Mouse (Mus musculus) E14TG2a.4 (cell line): Measurements from ENCODE around the gene G430095P16Rik.
A peak's percentile ranks its signal among the peaks of the same experiment; 100 is the strongest.

Source experiments
- H3K27me3 ChIP-seq: 2 replicates; pipeline ENCODE4 v1.6.1; 2014; ENCODE audit warnings: low read length, control low read depth; ENCODE audit not compliant: insufficient read depth
- H3K36me3 ChIP-seq: 2 replicates; pipeline ENCODE4 v1.6.1; 2014; ENCODE audit warnings: low read length, control low read depth; ENCODE audit not compliant: insufficient read depth
- H3K4me1 ChIP-seq: replicated peaks from 2 replicates; pipeline ENCODE4 v1.6.1; 2014; ENCODE audit warnings: low read depth, low read length, control low read depth
- H3K4me3 ChIP-seq: replicated peaks from 2 replicates; pipeline ENCODE4 v1.5.1; 2014; ENCODE audit warnings: mild to moderate bottlenecking, low read length
- H3K9me3 ChIP-seq: 2 replicates; pipeline ENCODE4 v1.6.1; 2014; ENCODE audit warnings: low read length, control low read depth
- CTCF ChIP-seq: conservative IDR thresholded peaks from 2 replicates; pipeline ENCODE4 v1.5.1; 2014; ENCODE audit warnings: low read length
- NANOG ChIP-seq: IDR thresholded peaks from 2 replicates; pipeline ENCODE4 v1.6.1; 2014; ENCODE audit warnings: borderline replicate concordance, low read length, mixed read lengths
- POU5F1 ChIP-seq: IDR thresholded peaks from 2 replicates; pipeline ENCODE4 v1.6.1; 2014; ENCODE audit warnings: low read length, borderline replicate concordance

Gene G430095P16Rik

GRCm38 (mm10) chr8:84706610-84707266 lies 16.1 kb upstream of the G430095P16Rik start:
- Histone ChIP-seq H3K4me1 (peaks cover 56% of the 10 kb centered on the region), H3K9me3 (no peaks in the 10 kb centered on the region), H3K36me3 (no peaks in the 10 kb centered on the region), H3K27me3 (peaks cover 80% of the 10 kb centered on the region), H3K4me3 (peak overlapping the region; percentile 66)
- no peak for TF ChIP-seq POU5F1
- TF ChIP-seq CTCF: no peak
- no peak for TF ChIP-seq NANOG

GRCm38 (mm10) chr8:84707267-84707883 lies 15.4 kb upstream of the G430095P16Rik start:
- no peak for TF ChIP-seq NANOG
- TF ChIP-seq POU5F1: no peak
- no peak for TF ChIP-seq CTCF
- H3K9me3 ChIP-seq: no peaks in the 10 kb centered on the region
- H3K4me3 ChIP-seq: peak overlapping the region; percentile 66
- peaks cover 77% of the 10 kb centered on the region for H3K27me3 ChIP-seq
- H3K4me1 ChIP-seq: peaks cover 59% of the 10 kb centered on the region
- H3K36me3 ChIP-seq: no peaks in the 10 kb centered on the region

GRCm38 (mm10) chr8:84708071-84708541 lies 14.7 kb upstream of the G430095P16Rik start:
- no peak for TF ChIP-seq NANOG
- TF ChIP-seq CTCF: no peak
- no peak for TF ChIP-seq POU5F1
- peak overlapping the region; percentile 66 for H3K4me3 ChIP-seq

GRCm38 (mm10) chr8:84708774-84709475 lies 13.9 kb upstream of the G430095P16Rik start:
- Histone ChIP-seq H3K4me1 (peaks cover 68% of the 10 kb centered on the region), H3K9me3 (no peaks in the 10 kb centered on the region), H3K36me3 (no peaks in the 10 kb centered on the region), H3K27me3 (peaks cover 76% of the 10 kb centered on the region), H3K4me3 (no peak overlapping the region)
- TF ChIP-seq CTCF (peak; percentile 85), NANOG (no peak)

More at GRCm38 (mm10) chr8:84708071-84708541, 14.7 kb upstream of the G430095P16Rik start:
- H3K36me3 ChIP-seq: no peaks in the 10 kb centered on the region
- H3K27me3 ChIP-seq: peaks cover 75% of the 10 kb centered on the region
- H3K9me3 ChIP-seq: no peaks in the 10 kb centered on the region
- peaks cover 65% of the 10 kb centered on the region for H3K4me1 ChIP-seq

GRCm38 (mm10) chr8:84709931-84710330 lies 12.9 kb upstream of the G430095P16Rik start:
- H3K27me3 ChIP-seq: peaks cover 76% of the 10 kb centered on the region
- H3K4me1 ChIP-seq: peaks cover 72% of the 10 kb centered on the region
- H3K4me3 ChIP-seq: no peak overlapping the region
- no peak for TF ChIP-seq POU5F1
- no peak for TF ChIP-seq CTCF
- TF ChIP-seq NANOG: no peak
- no peaks in the 10 kb centered on the region for H3K36me3 ChIP-seq
- H3K9me3 ChIP-seq: no peaks in the 10 kb centered on the region

- Histone ChIP-seq H3K9me3 (no peaks in the 10 kb centered on the region), H3K4me1 (peaks cover 72% of the 10 kb centered on the region), H3K27me3 (peaks cover 74% of the 10 kb centered on the region), H3K36me3 (no peaks in the 10 kb centered on the region), H3K4me3 (no peak overlapping the region)
- TF ChIP-seq NANOG (no peak), CTCF (no peak), POU5F1 (no peak)
These were observed 11.5 kb upstream of the G430095P16Rik start for GRCm38 (mm10) chr8:84711312-84711711.

- H3K4me3 ChIP-seq: no peak overlapping the region
- no peaks in the 10 kb centered on the region for H3K9me3 ChIP-seq
- no peak for TF ChIP-seq NANOG
- no peak for TF ChIP-seq POU5F1
- no peak for TF ChIP-seq CTCF
- H3K27me3 ChIP-seq: peaks cover 73% of the 10 kb centered on the region
- no peaks in the 10 kb centered on the region for H3K36me3 ChIP-seq
- H3K4me1 ChIP-seq: peaks cover 65% of the 10 kb centered on the region
These were observed 10.7 kb upstream of the G430095P16Rik start for GRCm38 (mm10) chr8:84711933-84712758.

- no peaks in the 10 kb centered on the region for H3K9me3 ChIP-seq
- peaks cover 59% of the 10 kb centered on the region for H3K4me1 ChIP-seq
- TF ChIP-seq CTCF (no peak), NANOG (no peak), POU5F1 (no peak)
- no peaks in the 10 kb centered on the region for H3K36me3 ChIP-seq
- H3K4me3 ChIP-seq: no peak overlapping the region
- H3K27me3 ChIP-seq: peaks cover 73% of the 10 kb centered on the region
These were observed 10.1 kb upstream of the G430095P16Rik start for GRCm38 (mm10) chr8:84712759-84713120.
